Mouse (Mus musculus) left cerebral cortex, postnatal 14 days (tissue): ENCODE data around the gene Trim71. TPM values are rescaled to one million over a fixed set of nuclear protein-coding genes. Genes with fewer than 3 reads are reported as not detected.

Experiments used
- total RNA-seq, 2 experiments: library from RNA; stranded (reverse); gene quantifications; 2 replicates each; pipeline ENCODE4 v1.2.3; 2021

Trim71 gene
- total RNA-seq, 2 experiments from 2014 or later = 0.44 to 0.48 TPM

Other genes starting within 250 kb of the Trim71 start
- gene Bcl2a1c, start 234.2 kb downstream of the Trim71 start, total RNA-seq = not detected
- gene Crtap, start 173.7 kb downstream of the Trim71 start, total RNA-seq = 1 to 10 TPM; 8.0 to 8.6 TPM
- 10 to 100 TPM; 28.1 to 30.2 TPM for gene Glb1, start 163.3 kb downstream of the Trim71 start, total RNA-seq
- gene Tmppe, start 163.3 kb downstream of the Trim71 start, total RNA-seq = 10 to 100 TPM in 1 of 2 experiments, 1 to 10 TPM in 1; 9.4 to 10.4 TPM
- not detected for gene Ccr4, start 59.5 kb downstream of the Trim71 start, total RNA-seq
- gene C130032M10Rik, start 48.7 kb downstream of the Trim71 start, total RNA-seq = not detected
- gene Cnot10, start 75.8 kb upstream of the Trim71 start, total RNA-seq = 10 to 100 TPM; 49.7 to 50.5 TPM
- gene Dync1li1, start 124.4 kb upstream of the Trim71 start, total RNA-seq = 100 to 1,000 TPM; 101 to 105 TPM
- gene Cmtm6, start 166.7 kb upstream of the Trim71 start, total RNA-seq = 10 to 100 TPM; 24.8 to 25.1 TPM
- gene Cmtm7, start 217.5 kb upstream of the Trim71 start, total RNA-seq = 1 to 10 TPM; 5.1 to 5.9 TPM